Mouse (Mus musculus) retina, adult 2 months (tissue): ENCODE results near the gene Slc35f1.
"Not testable (repeated sequence)": the region's sequence is repeated elsewhere in the genome, so short reads cannot be mapped to it uniquely, and the experiment has no call there.

ENCODE experiments used
- DNase-seq: peaks from one replicate; pipeline ENCODE4 v3.0.0-alpha.2; 2012; ENCODE audit warnings: low read depth, low spot score

Gene Slc35f1

GRCm38 (mm10) chr10:52787075-52787474 lies 96.7 kb downstream of the Slc35f1 start:
- no peak for DNase-seq

GRCm38 (mm10) chr10:52791560-52791959 lies 101.2 kb downstream of the Slc35f1 start:
- no peak for DNase-seq

GRCm38 (mm10) chr10:52797454-52797853 lies 107.1 kb downstream of the Slc35f1 start:
- DNase-seq, result no peak

GRCm38 (mm10) chr10:52807808-52808207 lies 117.5 kb downstream of the Slc35f1 start:
- DNase-seq, result no peak

- no peak for DNase-seq
These were observed 122.5 kb downstream of the Slc35f1 start for GRCm38 (mm10) chr10:52812861-52813260.

- no peak for DNase-seq
These were observed 124.0 kb downstream of the Slc35f1 start for GRCm38 (mm10) chr10:52814358-52814757.

- no peak for DNase-seq
These were observed 129.3 kb downstream of the Slc35f1 start for GRCm38 (mm10) chr10:52819661-52820060.

GRCm38 (mm10) chr10:52822909-52823308 lies 132.6 kb downstream of the Slc35f1 start:
- no peak for DNase-seq

GRCm38 (mm10) chr10:52825746-52826145 lies 135.4 kb downstream of the Slc35f1 start:
- DNase-seq, result no peak

- DNase-seq, result peak; percentile 13
These were observed 150.5 kb downstream of the Slc35f1 start for GRCm38 (mm10) chr10:52840819-52841218.

GRCm38 (mm10) chr10:52851994-52852393 lies 161.7 kb downstream of the Slc35f1 start:
- no peak for DNase-seq

- DNase-seq, result no peak
These were observed 170.5 kb downstream of the Slc35f1 start for GRCm38 (mm10) chr10:52860851-52861250.

GRCm38 (mm10) chr10:52864936-52865335 lies 174.6 kb downstream of the Slc35f1 start:
- no peak for DNase-seq

GRCm38 (mm10) chr10:52871110-52871509 lies 180.8 kb downstream of the Slc35f1 start:
- no peak for DNase-seq

- DNase-seq, result no peak
These were observed 183.8 kb downstream of the Slc35f1 start for GRCm38 (mm10) chr10:52874133-52874532.

GRCm38 (mm10) chr10:52874712-52875111 lies 184.4 kb downstream of the Slc35f1 start:
- DNase-seq, result no peak

- no peak for DNase-seq
These were observed 187.1 kb downstream of the Slc35f1 start for GRCm38 (mm10) chr10:52877263-52878021.

- DNase-seq, result no peak
These were observed 187.9 kb downstream of the Slc35f1 start for GRCm38 (mm10) chr10:52878093-52878801.

- DNase-seq, result not testable (repeated sequence)
These were observed 206.4 kb downstream of the Slc35f1 start for GRCm38 (mm10) chr10:52896724-52897123.

GRCm38 (mm10) chr10:52904914-52905313 lies 214.6 kb downstream of the Slc35f1 start:
- DNase-seq, result peak; percentile 2

- DNase-seq, result no peak
These were observed 221.4 kb downstream of the Slc35f1 start for GRCm38 (mm10) chr10:52911762-52912161.

- no peak for DNase-seq
These were observed 228.4 kb downstream of the Slc35f1 start for GRCm38 (mm10) chr10:52918715-52919114.

- no peak for DNase-seq
These were observed 232.8 kb downstream of the Slc35f1 start for GRCm38 (mm10) chr10:52923143-52923542.
